Mouse (Mus musculus) brown adipose tissue, adult 24 weeks (tissue): ENCODE measurements at regions not wholly inside any gene's neighbourhood (a gene's known extent, or its start where the extent isn't known, plus 50 kb on each side); places are given as distances from the start of the nearest gene placed in this dataset.

Experiments used
- H3K27ac ChIP-seq: fragments of 200-500 bp; replicated peaks from 2 replicates; pipeline ENCODE4 v1.5.1; 2012; ENCODE audit warnings: low read depth, mild to moderate bottlenecking, low read length
- H3K4me1 ChIP-seq: fragments of 200-500 bp; 2 replicates; pipeline ENCODE4 v1.6.1; 2012; ENCODE audit warnings: low read length, mixed read lengths; ENCODE audit not compliant: control insufficient read depth, insufficient read depth, insufficient read length
- H3K4me3 ChIP-seq: fragments of 200-500 bp; 2 replicates; pipeline ENCODE4 v1.5.1; 2012; ENCODE audit warnings: low read depth, mild to moderate bottlenecking, low read length, moderate library complexity; ENCODE audit not compliant: insufficient read depth

GRCm38 (mm10) chr1:23184728-23185127, 82.7 kb upstream of the 4933415F23Rik start:
- Histone ChIP-seq H3K27ac (peak overlapping the region; percentile 70), H3K4me1 (peaks cover 5% of the 10 kb centered on the region; the same call in 1 of the 2 replicates), H3K4me3 (peak overlapping the region; percentile 15)

- peaks cover 5% of the 10 kb centered on the region; the same call in 1 of the 2 replicates for H3K4me1 ChIP-seq
- no peak overlapping the region for H3K27ac ChIP-seq
- no peak overlapping the region for H3K4me3 ChIP-seq
Observed at GRCm38 (mm10) chr1:23182541-23182940, 80.5 kb upstream of the 4933415F23Rik start.

DNA sequence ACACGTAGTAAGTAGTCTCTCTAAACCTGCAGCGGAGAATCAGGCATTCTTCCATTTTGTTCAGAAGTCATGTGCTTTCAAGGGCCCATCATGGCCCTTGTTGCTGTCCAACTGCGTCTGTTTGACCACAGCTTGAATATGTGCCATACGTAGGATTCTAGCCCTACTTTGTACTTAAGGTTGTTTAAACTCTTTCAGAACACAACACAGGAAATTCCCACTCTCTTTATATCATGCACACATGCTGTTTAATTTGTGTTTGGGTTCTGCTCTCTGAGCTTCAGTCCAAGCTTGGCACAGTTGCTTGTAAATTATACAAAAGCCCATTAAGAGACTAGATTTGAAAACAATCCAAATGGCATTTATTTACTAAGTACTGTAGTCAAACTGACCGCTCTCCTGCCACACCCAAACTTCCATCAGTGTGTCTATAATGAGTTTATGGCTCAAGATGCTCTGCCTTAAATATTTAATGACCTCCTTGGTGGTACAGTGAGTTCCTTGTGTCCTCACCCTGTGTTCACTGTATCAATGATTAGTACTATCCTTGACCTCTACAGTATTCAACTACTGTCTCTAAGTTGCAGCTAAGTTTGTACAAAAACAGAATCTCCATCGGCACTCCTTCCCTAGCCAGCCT, 76.4 kb upstream of the 4933415F23Rik start:
- Histone ChIP-seq H3K27ac (no peak overlapping the region), H3K4me1 (no peaks in the 10 kb centered on the region), H3K4me3 (no peak overlapping the region)

GRCm38 (mm10) chr1:23174022-23174421, 72.0 kb upstream of the 4933415F23Rik start:
- Histone ChIP-seq H3K27ac (no peak overlapping the region), H3K4me3 (no peak overlapping the region)

GRCm38 (mm10) chr1:23173054-23173802, 71.2 kb upstream of the 4933415F23Rik start:
- Histone ChIP-seq H3K4me3 (no peak overlapping the region), H3K27ac (no peak overlapping the region), H3K4me1 (no peaks in the 10 kb centered on the region)

More at GRCm38 (mm10) chr1:23174022-23174421, 72.0 kb upstream of the 4933415F23Rik start:
- no peaks in the 10 kb centered on the region for H3K4me1 ChIP-seq

DNA sequence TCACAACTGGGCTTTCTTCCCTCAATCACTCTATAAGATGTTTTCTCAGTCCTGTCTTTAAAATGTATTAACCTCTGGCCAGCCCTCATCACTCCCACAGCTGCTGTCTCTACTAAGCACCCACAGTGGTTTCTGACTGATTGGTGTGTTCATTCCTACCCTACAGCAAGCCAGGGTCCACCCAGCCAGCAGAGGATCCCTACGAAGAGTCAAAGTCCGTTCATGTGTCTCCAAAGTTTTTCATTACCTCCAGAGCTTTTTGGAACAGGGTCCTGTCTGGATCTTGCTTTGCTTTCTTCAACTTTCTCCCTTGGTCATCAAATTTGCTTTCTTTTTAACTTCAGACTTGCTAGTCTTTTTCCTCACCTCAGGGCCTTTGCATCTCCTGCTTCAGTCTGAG, 69.3 kb upstream of the 4933415F23Rik start:
- no peaks in the 10 kb centered on the region for H3K4me1 ChIP-seq
- no peak overlapping the region for H3K4me3 ChIP-seq
- no peak overlapping the region for H3K27ac ChIP-seq

GRCm38 (mm10) chr1:23170711-23171110, 68.7 kb upstream of the 4933415F23Rik start:
- H3K4me1 ChIP-seq = no peaks in the 10 kb centered on the region
- H3K4me3 ChIP-seq = no peak overlapping the region

DNA sequence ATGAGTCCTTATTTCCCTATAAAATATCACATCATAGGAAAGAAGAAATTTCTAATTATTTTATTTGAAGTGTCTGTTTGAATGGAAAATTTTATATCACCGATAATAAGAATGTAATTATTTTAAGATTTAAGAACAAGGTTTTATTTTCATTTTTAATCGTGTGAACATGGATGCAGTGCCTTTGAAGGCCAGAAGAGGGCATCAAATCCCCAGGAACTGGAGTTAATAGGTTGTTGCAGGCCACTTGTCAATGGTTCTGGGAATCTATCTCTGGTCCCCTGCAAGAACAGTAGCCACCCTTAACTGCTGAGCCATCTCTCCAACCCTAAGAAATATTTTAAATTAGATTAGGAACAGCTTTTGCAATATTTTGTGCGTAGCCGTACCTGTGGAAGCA, 66.5 kb upstream of the 4933415F23Rik start:
- Histone ChIP-seq H3K27ac (no peak overlapping the region), H3K4me3 (no peak overlapping the region), H3K4me1 (no peaks in the 10 kb centered on the region)

More at GRCm38 (mm10) chr1:23170711-23171110, 68.7 kb upstream of the 4933415F23Rik start:
- no peak overlapping the region for H3K27ac ChIP-seq

GRCm38 (mm10) chr1:23163371-23163935, 61.4 kb upstream of the 4933415F23Rik start:
- Histone ChIP-seq H3K27ac (no peak overlapping the region), H3K4me1 (no peaks in the 10 kb centered on the region)

DNA sequence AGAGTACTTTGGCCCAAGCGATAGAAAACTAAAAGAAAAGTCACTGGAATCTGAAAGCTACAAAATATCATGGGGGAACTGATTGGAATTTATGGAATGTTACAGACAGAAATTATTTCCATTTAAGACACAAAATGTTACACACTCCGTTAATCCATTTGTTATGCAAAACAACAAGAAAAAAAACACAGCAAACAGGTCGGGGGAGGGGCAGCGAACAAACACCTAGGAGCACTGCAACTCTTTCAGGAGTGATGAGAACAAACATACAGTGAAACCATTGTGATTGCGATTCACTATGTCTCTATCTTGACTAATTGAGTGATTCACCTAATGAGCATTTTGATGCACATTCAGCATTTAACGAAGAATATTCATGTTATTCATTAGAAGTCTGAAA, 60.7 kb upstream of the 4933415F23Rik start:
- Histone ChIP-seq H3K4me3 (no peak overlapping the region), H3K27ac (no peak overlapping the region), H3K4me1 (no peaks in the 10 kb centered on the region)

More at GRCm38 (mm10) chr1:23163371-23163935, 61.4 kb upstream of the 4933415F23Rik start:
- no peak overlapping the region for H3K4me3 ChIP-seq
